Mouse (Mus musculus): ENCODE data around the gene Lmo3. TPM values are rescaled to one million over a fixed set of nuclear protein-coding genes. Genes with fewer than 3 reads are reported as not detected.

Lmo3 gene
- total and polyA plus RNA-seq, 2 experiments from 2014 or later: 207 to 232 TPM

DNA sequence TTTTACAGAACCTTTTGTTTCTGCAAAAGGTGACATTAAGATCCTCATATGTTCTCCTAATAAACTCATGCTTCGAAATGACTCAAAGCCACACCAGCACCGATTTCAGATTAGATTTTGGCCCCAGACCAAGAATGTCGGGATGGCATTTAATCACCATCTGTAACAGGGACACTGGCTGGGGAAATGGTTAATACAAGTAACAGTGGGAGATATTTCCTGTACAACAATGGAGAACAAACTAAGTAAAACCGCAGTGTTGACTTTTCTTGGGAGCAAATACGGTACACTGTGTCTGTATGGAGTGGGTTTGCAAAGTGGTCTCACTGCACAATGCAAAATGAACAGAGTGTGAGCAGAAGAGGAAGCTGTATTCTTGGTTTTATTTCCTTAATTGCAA lies 217.7 kb downstream of the Lmo3 start:
- H3K4me2 ChIP-seq (ENCODE audit: low read depth): no peak overlapping the region
- TF ChIP-seq CTCF (IDR thresholded peaks at IDR 0.05; ENCODE audit: low read depth): no peak
- no peak overlapping the region for H3K27ac ChIP-seq (ENCODE audit: low read depth, low read length)
- no peaks in the 10 kb centered on the region for H3K27me3 ChIP-seq (ENCODE audit: insufficient read depth, low read length)
- no peak for DNase-seq
- no peaks in the 10 kb centered on the region for H3K4me1 ChIP-seq (ENCODE audit: insufficient read depth)
- no peak overlapping the region for H3K4me3 ChIP-seq (ENCODE audit: low read depth, low read length)
- no peaks in the 10 kb centered on the region for H3K9me3 ChIP-seq (ENCODE audit: low read length)
- no peak for ATAC-seq
- WGBS: 49% methylated on average over 5 of the region's 5 CpGs
- no peak overlapping the region for H3K9ac ChIP-seq
- H3K36me3 ChIP-seq (ENCODE audit: insufficient read depth): no peaks in the 10 kb centered on the region

DNA sequence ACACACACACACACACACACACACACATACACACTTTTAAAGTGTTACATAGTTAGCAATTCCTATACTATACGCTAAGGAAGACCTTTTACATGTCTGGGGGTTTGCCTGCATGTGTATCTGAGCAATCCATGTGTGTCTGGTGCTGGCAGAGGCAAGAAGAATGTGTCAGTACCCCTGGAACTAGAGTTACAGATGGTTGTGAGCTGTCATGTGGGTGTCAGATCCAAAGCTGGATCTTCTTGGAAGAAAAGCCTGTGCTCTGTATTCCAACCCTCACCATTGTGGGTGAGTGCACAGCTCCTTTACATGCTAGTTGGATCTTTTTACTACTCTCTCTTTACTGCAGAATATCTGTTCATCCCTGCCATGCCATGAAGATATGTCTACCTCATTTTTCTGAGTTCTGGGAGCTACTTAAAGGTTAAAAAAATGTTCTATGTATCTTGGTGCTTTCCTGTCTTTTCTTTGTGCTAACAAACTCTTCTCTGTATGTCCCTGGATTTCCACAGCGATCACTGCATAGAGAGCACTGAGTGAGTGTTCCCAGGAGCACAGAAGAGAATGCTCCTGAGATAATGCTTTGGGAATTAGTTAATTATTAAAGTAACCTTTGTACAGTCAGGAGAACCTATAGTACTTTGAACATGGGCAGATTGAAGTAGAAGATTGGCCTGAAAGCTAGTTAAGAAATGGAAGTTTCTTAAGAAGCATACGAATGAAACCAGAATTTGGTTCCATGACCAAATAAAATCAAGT lies 231.0 kb downstream of the Lmo3 start:
- H3K27ac ChIP-seq (ENCODE audit: low read depth, low read length): no peak overlapping the region
- no peaks in the 10 kb centered on the region for H3K36me3 ChIP-seq (ENCODE audit: insufficient read depth)
- WGBS: 83% methylated on average over 3 of the region's 3 CpGs
- H3K27me3 ChIP-seq (ENCODE audit: insufficient read depth, low read length): no peaks in the 10 kb centered on the region
- H3K9ac ChIP-seq: no peak overlapping the region
- no peak for TF ChIP-seq CTCF (IDR thresholded peaks at IDR 0.05; ENCODE audit: low read depth)
- no peak for DNase-seq
- no peaks in the 10 kb centered on the region for H3K9me3 ChIP-seq (ENCODE audit: low read length)
- no peak for ATAC-seq
- no peaks in the 10 kb centered on the region for H3K4me1 ChIP-seq (ENCODE audit: insufficient read depth)
- no peak overlapping the region for H3K4me3 ChIP-seq (ENCODE audit: low read depth, low read length)
- H3K4me2 ChIP-seq (ENCODE audit: low read depth): no peak overlapping the region

DNA sequence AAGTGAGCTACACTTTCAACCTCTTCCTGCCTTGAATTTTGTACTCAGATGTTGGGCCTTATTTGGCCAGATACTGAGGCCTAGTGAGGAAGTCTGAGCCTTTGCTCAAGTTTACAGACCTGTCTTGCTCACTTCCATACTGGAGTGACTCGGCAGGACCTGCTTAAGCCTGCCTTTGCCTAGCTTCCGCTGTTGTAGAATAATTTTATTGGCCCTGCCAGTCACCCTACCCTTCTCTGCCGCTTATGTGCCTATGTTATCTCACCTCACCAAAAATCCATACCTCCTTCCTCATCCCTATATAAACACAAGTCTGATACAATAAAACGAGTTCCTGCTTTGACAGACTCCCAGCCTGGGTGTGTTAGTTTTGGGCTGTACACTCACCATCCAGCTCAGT lies 235.2 kb downstream of the Lmo3 start:
- Histone ChIP-seq H3K9me3 (ENCODE audit: low read length) (no peaks in the 10 kb centered on the region), H3K4me2 (ENCODE audit: low read depth) (no peak overlapping the region), H3K9ac (no peak overlapping the region), H3K4me1 (ENCODE audit: insufficient read depth) (no peaks in the 10 kb centered on the region), H3K36me3 (ENCODE audit: insufficient read depth) (no peaks in the 10 kb centered on the region), H3K27me3 (ENCODE audit: insufficient read depth, low read length) (no peaks in the 10 kb centered on the region), H3K4me3 (ENCODE audit: low read depth, low read length) (no peak overlapping the region), H3K27ac (ENCODE audit: low read depth, low read length) (no peak overlapping the region)
- ATAC-seq: no peak
- DNase-seq: no peak
- 93% methylated on average over 4 of the region's 4 CpGs for WGBS
- TF ChIP-seq CTCF (IDR thresholded peaks at IDR 0.05; ENCODE audit: low read depth): no peak

DNA sequence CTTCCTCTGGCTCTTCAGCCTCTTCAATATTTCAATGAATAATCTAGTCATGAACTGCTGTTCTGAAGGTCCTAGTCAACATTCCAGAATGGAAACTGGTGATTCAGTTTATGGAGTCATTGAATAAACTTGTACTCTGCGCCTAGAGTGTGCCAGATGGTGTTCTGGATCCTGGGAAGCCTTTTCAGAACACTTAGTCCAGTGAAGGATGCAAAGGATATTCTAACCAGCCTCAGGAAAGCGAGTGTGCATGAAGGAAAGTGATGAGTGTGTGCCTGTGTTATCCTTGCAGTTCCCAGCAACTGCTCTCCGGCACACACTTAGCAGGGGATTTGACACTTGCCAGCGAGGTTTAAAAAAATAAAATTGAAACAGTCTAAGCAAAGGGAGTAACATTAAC lies 245.9 kb downstream of the Lmo3 start:
- DNase-seq (no peak), ATAC-seq (no peak)
- TF ChIP-seq CTCF (IDR thresholded peaks at IDR 0.05; ENCODE audit: low read depth): no peak
- Histone ChIP-seq H3K27ac (ENCODE audit: low read depth, low read length) (no peak overlapping the region), H3K4me1 (ENCODE audit: insufficient read depth) (no peaks in the 10 kb centered on the region), H3K9me3 (ENCODE audit: low read length) (no peaks in the 10 kb centered on the region), H3K27me3 (ENCODE audit: insufficient read depth, low read length) (no peaks in the 10 kb centered on the region), H3K4me3 (ENCODE audit: low read depth, low read length) (no peak overlapping the region), H3K4me2 (ENCODE audit: low read depth) (no peak overlapping the region), H3K36me3 (ENCODE audit: insufficient read depth) (no peaks in the 10 kb centered on the region), H3K9ac (no peak overlapping the region)
- WGBS: 86% methylated on average over 4 of the region's 4 CpGs

DNA sequence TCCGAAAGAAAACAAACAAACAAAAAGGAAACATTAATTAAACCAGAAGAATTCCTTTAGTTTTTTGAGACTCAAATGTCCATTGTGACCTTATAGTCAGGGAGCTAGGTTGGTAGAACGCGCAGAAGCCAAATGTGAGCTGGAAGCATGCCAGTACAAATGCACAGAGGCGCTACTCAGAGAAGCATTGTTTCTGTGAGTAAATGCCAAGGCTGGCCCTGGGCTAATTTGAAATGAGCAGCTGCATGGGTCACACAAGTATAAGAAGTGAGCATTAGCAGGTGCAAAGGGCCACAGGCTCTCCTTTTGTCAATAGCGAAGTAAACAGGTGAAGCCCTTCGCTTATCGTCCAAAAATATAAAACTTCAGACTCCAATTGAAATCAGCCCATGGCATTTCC lies 247.8 kb downstream of the Lmo3 start:
- H3K4me3 ChIP-seq (ENCODE audit: low read depth, low read length): no peak overlapping the region
- TF ChIP-seq CTCF (IDR thresholded peaks at IDR 0.05; ENCODE audit: low read depth): no peak
- H3K27ac ChIP-seq (ENCODE audit: low read depth, low read length): no peak overlapping the region
- no peaks in the 10 kb centered on the region for H3K27me3 ChIP-seq (ENCODE audit: insufficient read depth, low read length)
- no peak overlapping the region for H3K9ac ChIP-seq
- H3K4me1 ChIP-seq (ENCODE audit: insufficient read depth): no peaks in the 10 kb centered on the region
- WGBS: 32% methylated on average over 7 of the region's 7 CpGs
- H3K36me3 ChIP-seq (ENCODE audit: insufficient read depth): no peaks in the 10 kb centered on the region
- H3K4me2 ChIP-seq (ENCODE audit: low read depth): no peak overlapping the region
- no peaks in the 10 kb centered on the region for H3K9me3 ChIP-seq (ENCODE audit: low read length)
- no peak for DNase-seq
- ATAC-seq: no peak; the same call in 1 of the 2 replicates

DNA sequence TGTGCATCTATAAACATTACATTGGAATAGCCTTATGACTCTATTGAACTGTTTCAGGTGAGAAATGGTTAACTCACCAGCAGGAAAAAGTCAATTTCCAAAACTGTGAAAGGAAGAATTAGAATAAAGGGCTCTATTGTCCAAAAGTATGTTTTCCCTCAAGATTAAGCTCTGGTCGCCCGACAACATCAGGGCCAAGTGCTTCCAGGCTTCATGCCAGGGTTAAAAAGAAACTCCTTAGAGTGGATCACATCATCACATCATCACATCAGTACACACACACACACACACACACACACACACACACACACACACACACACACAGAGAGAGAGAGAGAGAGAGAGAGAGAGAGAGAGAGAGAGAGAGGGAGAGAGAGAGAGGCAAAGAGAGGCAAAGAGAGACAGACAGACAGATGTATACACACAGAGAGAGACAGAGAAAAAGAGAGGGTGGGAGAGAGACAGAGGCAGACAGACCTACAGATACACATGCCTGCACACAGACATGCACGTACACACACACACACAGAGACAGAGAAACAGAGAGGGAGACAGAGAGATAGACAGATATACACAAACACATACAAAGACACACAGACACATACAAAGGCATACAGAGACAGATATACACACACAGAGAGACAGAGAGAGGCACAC lies 255.9 kb downstream of the Lmo3 start:
- WGBS: 40% methylated on average over 3 of the region's 3 CpGs
- H3K4me3 ChIP-seq (ENCODE audit: low read depth, low read length): no peak overlapping the region
- DNase-seq (no peak), ATAC-seq (no peak)
- H3K27ac ChIP-seq (ENCODE audit: low read depth, low read length): no peak overlapping the region
- no peaks in the 10 kb centered on the region for H3K27me3 ChIP-seq (ENCODE audit: insufficient read depth, low read length)
- no peaks in the 10 kb centered on the region for H3K9me3 ChIP-seq (ENCODE audit: low read length)
- no peak overlapping the region for H3K4me2 ChIP-seq (ENCODE audit: low read depth)
- no peak for TF ChIP-seq CTCF (IDR thresholded peaks at IDR 0.05; ENCODE audit: low read depth)
- H3K4me1 ChIP-seq (ENCODE audit: insufficient read depth): no peaks in the 10 kb centered on the region
- H3K36me3 ChIP-seq (ENCODE audit: insufficient read depth): no peaks in the 10 kb centered on the region
- H3K9ac ChIP-seq: no peak overlapping the region

DNA sequence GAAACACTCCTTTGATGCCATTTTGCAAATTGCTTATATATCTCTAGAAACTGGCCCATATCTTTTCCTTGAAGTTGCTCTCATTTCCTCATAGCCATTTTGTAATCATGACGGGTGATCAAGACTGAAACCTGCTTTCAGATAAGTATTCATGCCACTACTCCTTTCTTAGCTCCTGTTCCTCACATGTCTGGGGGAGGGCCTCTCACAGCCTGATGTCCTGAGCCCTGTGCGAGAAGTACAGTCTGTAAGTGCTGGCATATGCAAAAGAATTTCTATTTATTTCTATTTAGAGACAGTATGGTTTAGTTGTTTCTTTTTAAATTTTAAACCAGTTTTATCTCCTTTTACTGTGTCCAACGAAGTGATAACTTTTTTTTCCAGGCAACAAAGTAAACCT lies 256.6 kb downstream of the Lmo3 start:
- no peaks in the 10 kb centered on the region for H3K9me3 ChIP-seq (ENCODE audit: low read length)
- H3K27me3 ChIP-seq (ENCODE audit: insufficient read depth, low read length): no peaks in the 10 kb centered on the region
- no peaks in the 10 kb centered on the region for H3K36me3 ChIP-seq (ENCODE audit: insufficient read depth)
- H3K4me2 ChIP-seq (ENCODE audit: low read depth): no peak overlapping the region
- H3K4me1 ChIP-seq (ENCODE audit: insufficient read depth): no peaks in the 10 kb centered on the region
- no peak for TF ChIP-seq CTCF (IDR thresholded peaks at IDR 0.05; ENCODE audit: low read depth)
- no peak overlapping the region for H3K27ac ChIP-seq (ENCODE audit: low read depth, low read length)
- no peak overlapping the region for H3K4me3 ChIP-seq (ENCODE audit: low read depth, low read length)
- ATAC-seq (no peak), DNase-seq (no peak)
- no peak overlapping the region for H3K9ac ChIP-seq
- WGBS: 69% methylated on average over 3 of the region's 3 CpGs

Data from forebrain, postnatal 0 days (tissue).